ENCODE assay signal across 22 mouse cellular contexts in genomic region chr11:54768116-54768690, GRCm38 (mm10). TPM values are rescaled to one million over a fixed set of nuclear protein-coding genes. Genes with fewer than 3 reads are reported as not detected.
DNase-seq lines count a peak whose midpoint lies in the region; ATAC-seq lines count a peak whose summit lies in the region.
"Had no signal": no experiment of that assay in that cellular context is flagged by ENCODE, and none has a peak within 500 bp of the region (broad histone marks: within the 10 kb centered on the region; RNA-seq: fewer than 3 reads in every experiment).

No protein-coding gene starts in this region.

- H3K36me3 ChIP-seq in heart, embryonic 11.5 days (ENCODE audit: control insufficient read depth, insufficient read depth, low read length) = no peaks in the 10 kb centered on the region
- H3K36me3 ChIP-seq in midbrain, embryonic 12.5 days = no peaks in the 10 kb centered on the region
- H3K36me3 ChIP-seq in midbrain, embryonic 16.5 days (ENCODE audit: control insufficient read depth, insufficient read depth, low read length) = no peaks in the 10 kb centered on the region
- H3K36me3 ChIP-seq in macrophage (ENCODE audit: inconsistent target) = no peaks in the 10 kb centered on the region
- H3K36me3 ChIP-seq: embryonic facial prominence, embryonic 12.5 days; embryonic facial prominence, embryonic 15.5 days; heart, embryonic 10.5 days; hindbrain, embryonic 12.5 days; hindbrain, embryonic 15.5 days had no signal

- H3K4me1 ChIP-seq in heart, embryonic 11.5 days (ENCODE audit: control insufficient read depth, insufficient read depth, low read length) = peaks cover 15% of the 10 kb centered on the region; the same call in 1 of the 2 replicates
- peaks cover 36% of the 10 kb centered on the region for H3K4me1 ChIP-seq in midbrain, embryonic 12.5 days
- peaks cover 8% of the 10 kb centered on the region for H3K4me1 ChIP-seq in midbrain, embryonic 16.5 days (ENCODE audit: control insufficient read depth, insufficient read depth, low read length)
- H3K4me1 ChIP-seq: embryonic facial prominence, embryonic 12.5 days; embryonic facial prominence, embryonic 15.5 days had no signal

- no peaks in the 10 kb centered on the region for H3K27me3 ChIP-seq in heart, embryonic 11.5 days (ENCODE audit: control insufficient read depth, insufficient read depth, low read length)
- no peaks in the 10 kb centered on the region for H3K27me3 ChIP-seq in midbrain, embryonic 12.5 days
- no peaks in the 10 kb centered on the region for H3K27me3 ChIP-seq in midbrain, embryonic 16.5 days (ENCODE audit: control insufficient read depth, insufficient read depth, low read depth, low read length)
- H3K27me3 ChIP-seq: embryonic facial prominence, embryonic 12.5 days; embryonic facial prominence, embryonic 15.5 days; forebrain, embryonic 13.5 days; hindbrain, embryonic 12.5 days; hindbrain, embryonic 15.5 days had no signal

- H3K4me3 ChIP-seq in heart, embryonic 11.5 days (ENCODE audit: low read depth, low read length) = no peak overlapping the region
- no peak overlapping the region for H3K4me3 ChIP-seq in midbrain, embryonic 12.5 days
- H3K4me3 ChIP-seq in midbrain, embryonic 16.5 days (ENCODE audit: low read depth, low read length) = no peak overlapping the region
- no peak overlapping the region for H3K4me3 ChIP-seq in macrophage (ENCODE audit: inconsistent target)
- H3K4me3 ChIP-seq: embryonic facial prominence, embryonic 12.5 days; embryonic facial prominence, embryonic 15.5 days; forebrain, embryonic 13.5 days; heart, adult 2 months; heart, embryonic 10.5 days; hindbrain, embryonic 12.5 days; hindbrain, embryonic 15.5 days had no signal

- H3K27ac ChIP-seq in heart, embryonic 11.5 days (ENCODE audit: low read depth, low read length) = no peak overlapping the region
- H3K27ac ChIP-seq in midbrain, embryonic 12.5 days (replicated peaks) = 0 out of 2 replicates have a peak overlapping the region, but pooled peaks have one; percentile 22
- H3K27ac ChIP-seq in midbrain, embryonic 16.5 days (ENCODE audit: low read length) = no peak overlapping the region
- peak overlapping the region; percentile 21; the same call in 1 of the 2 replicates for H3K27ac ChIP-seq in macrophage
- H3K27ac ChIP-seq: embryonic facial prominence, embryonic 12.5 days; embryonic facial prominence, embryonic 15.5 days; forebrain, embryonic 13.5 days; heart, embryonic 10.5 days; hindbrain, embryonic 12.5 days; hindbrain, embryonic 15.5 days had no signal

- H3K9ac ChIP-seq in heart, embryonic 11.5 days (ENCODE audit: low read depth, low read length) = no peak overlapping the region
- no peak overlapping the region for H3K9ac ChIP-seq in midbrain, embryonic 12.5 days (replicated peaks)
- no peak overlapping the region for H3K9ac ChIP-seq in midbrain, embryonic 16.5 days (ENCODE audit: low read depth, low read length)
- H3K9ac ChIP-seq: embryonic facial prominence, embryonic 12.5 days; embryonic facial prominence, embryonic 15.5 days; forebrain, embryonic 13.5 days; hindbrain, embryonic 12.5 days; hindbrain, embryonic 15.5 days had no signal

- H3K79me2 ChIP-seq in macrophage (ENCODE audit: inconsistent target) = peaks cover 100% of the 10 kb centered on the region

- DNase-seq in heart, adult 11 months = peak; percentile 23
- no peak for DNase-seq in layer of hippocampus, adult 8-10 months (ENCODE audit: low spot score in 2 of 2)
- DNase-seq: adrenal gland, adult 8-10 months; adrenal gland, postnatal 25 days; cerebellum, adult 18-20 months; cerebellum, adult 9-10 months; cerebellum, postnatal 14 days; gastrocnemius, postnatal 25 days; heart, adult 2 months had no signal

- no peaks in the 10 kb centered on the region for H3K9me3 ChIP-seq in heart, embryonic 11.5 days (replicated peaks; ENCODE audit: control insufficient read depth, low read length)
- H3K9me3 ChIP-seq in midbrain, embryonic 12.5 days = no peaks in the 10 kb centered on the region
- no peaks in the 10 kb centered on the region for H3K9me3 ChIP-seq in midbrain, embryonic 16.5 days (replicated peaks; ENCODE audit: control insufficient read depth, low read length, poor library complexity, severe bottlenecking)
- H3K9me3 ChIP-seq: embryonic facial prominence, embryonic 12.5 days; embryonic facial prominence, embryonic 15.5 days; forebrain, embryonic 13.5 days; heart, embryonic 10.5 days; hindbrain, embryonic 12.5 days; hindbrain, embryonic 15.5 days had no signal

- WGBS in heart, embryonic 11.5 days (ENCODE audit: insufficient replicate concordance) = 86% methylated on average over 3 of the region's 3 CpGs
- 64% methylated on average over 3 of the region's 3 CpGs for WGBS in midbrain, embryonic 12.5 days
- 72% methylated on average over 3 of the region's 3 CpGs for WGBS in midbrain, embryonic 16.5 days
- WGBS in macrophage (ENCODE audit: missing documents) = 100% methylated on average over 3 of the region's 3 CpGs

- no peak for ATAC-seq in heart, embryonic 11.5 days (replicated peaks; ENCODE audit: insufficient number of reproducible peaks, low FRiP score, low TSS enrichment)
- ATAC-seq in midbrain, embryonic 12.5 days (ENCODE audit: low FRiP score, low read depth) = no peak
- no peak for ATAC-seq in midbrain, embryonic 16.5 days
- ATAC-seq: activated CD4-positive, CD25-positive, alpha-beta regulatory T cell, adult 4 months; CD4-positive, CD25-positive, alpha-beta regulatory T cell, adult 4 months; forebrain, embryonic 13.5 days; forebrain, embryonic 16.5 days had no signal

- H3K4me2 ChIP-seq in heart, embryonic 11.5 days = no peak overlapping the region
- no peak overlapping the region for H3K4me2 ChIP-seq in midbrain, embryonic 12.5 days (replicated peaks)
- no peak overlapping the region for H3K4me2 ChIP-seq in midbrain, embryonic 16.5 days (ENCODE audit: low read length)
- H3K4me2 ChIP-seq: embryonic facial prominence, embryonic 12.5 days; embryonic facial prominence, embryonic 15.5 days; forebrain, embryonic 13.5 days; hindbrain, embryonic 12.5 days; hindbrain, embryonic 15.5 days had no signal

RNA-seq across cellular contexts. Expression of gene Cdc42se2, which starts 19.3 kb away (rescaled TPM):
- 65.6 and 70.3 TPM in 2 replicates for polyA plus RNA-seq in heart, embryonic 11.5 days (2014; fragmentation: Nextera tagmentation; extraction: Ambion mirVana)
- polyA plus RNA-seq in midbrain, embryonic 12.5 days (2016; fragmentation: Nextera tagmentation; extraction: Ambion mirVana) = 251 and 254 TPM in 2 replicates
- 144 and 153 TPM in 2 replicates for polyA plus RNA-seq in midbrain, embryonic 16.5 days (2015; fragmentation: Nextera tagmentation; extraction: Ambion mirVana)
- total RNA-seq in macrophage (2018; cell fraction: chromatin; rRNA removed) = 100 to 1,000 TPM in 4 of 26 experiments, 10 to 100 TPM in 22; 50.1 to 117 (median 79.7) TPM
- total RNA-seq in macrophage (2018; cell fraction: cytosol; rRNA removed) = 100 to 1,000 TPM; 114 to 154 (median 137) TPM
- 100 to 1,000 TPM in 19 of 26 experiments, 10 to 100 TPM in 7; 83.4 to 166 (median 117) TPM for total RNA-seq in macrophage (2018; cell fraction: nucleus; rRNA removed)
- 72.7 to 141 TPM (median 127 TPM) in 3 replicates for polyA plus RNA-seq in macrophage (2018)
- 100 to 1,000 TPM; 125 to 130 (median 128) TPM for total RNA-seq in layer of hippocampus, adult 8-10 months (2022)

Comparison
In these comparisons a context has a peak if more than half of its experiments do, and no peak if none do; other contexts are left out.
1. H3K27ac ChIP-seq: peak in midbrain, embryonic 12.5 days (single experiment) and macrophage (single experiment); none in heart, embryonic 11.5 days (single experiment) and midbrain, embryonic 16.5 days (single experiment).